Mouse (Mus musculus): ENCODE data around the gene Ly6g6e. TPM values are rescaled to one million over a fixed set of nuclear protein-coding genes. Genes with fewer than 3 reads are reported as not detected.
A peak's percentile ranks its signal among the peaks of the same experiment; 100 is the strongest.

Ly6g6e gene
- polyA plus RNA-seq, 1 experiment from 2014 or later, result 0.31 TPM

GRCm38 (mm10) chr17:35094475-35095365 lies 18.0 kb downstream of the Ly6g6e start:
- ATAC-seq (replicated peaks; ENCODE audit: insufficient number of reproducible peaks, insufficient read depth, low FRiP score, low read depth), result no peak
- Histone ChIP-seq H3K4me1 (replicated peaks) (peaks cover 11% of the 10 kb centered on the region), H3K9me3 (replicated peaks) (no peaks in the 10 kb centered on the region), H3K27ac (no peak overlapping the region), H3K9ac (no peak overlapping the region), H3K27me3 (no peaks in the 10 kb centered on the region), H3K4me3 (no peak overlapping the region), H3K4me2 (no peak overlapping the region), H3K36me3 (peaks cover 72% of the 10 kb centered on the region)
- WGBS, result 76% methylated on average over 15 of the region's 15 CpGs

- Histone ChIP-seq H3K27ac (no peak overlapping the region; the same call in 1 of the 2 replicates), H3K4me2 (no peak overlapping the region), H3K27me3 (no peaks in the 10 kb centered on the region), H3K4me1 (replicated peaks) (no peaks in the 10 kb centered on the region), H3K9ac (no peak overlapping the region), H3K9me3 (replicated peaks) (no peaks in the 10 kb centered on the region), H3K4me3 (no peak overlapping the region), H3K36me3 (peaks cover 85% of the 10 kb centered on the region)
- ATAC-seq (replicated peaks; ENCODE audit: insufficient number of reproducible peaks, insufficient read depth, low FRiP score, low read depth), result no peak
- 87% methylated on average over 12 of the region's 12 CpGs for WGBS
These were observed 19.9 kb downstream of the Ly6g6e start for GRCm38 (mm10) chr17:35096597-35096996.

- ATAC-seq (replicated peaks; ENCODE audit: insufficient number of reproducible peaks, insufficient read depth, low FRiP score, low read depth), result no peak
- Histone ChIP-seq H3K4me2 (no peak overlapping the region), H3K4me3 (no peak overlapping the region), H3K9ac (no peak overlapping the region), H3K4me1 (replicated peaks) (peaks cover 3% of the 10 kb centered on the region; the same call in 1 of the 2 replicates), H3K9me3 (replicated peaks) (no peaks in the 10 kb centered on the region), H3K36me3 (peaks cover 88% of the 10 kb centered on the region), H3K27me3 (no peaks in the 10 kb centered on the region), H3K27ac (no peak overlapping the region)
- 86% methylated on average over 12 of the region's 12 CpGs for WGBS
These were observed 20.5 kb downstream of the Ly6g6e start for GRCm38 (mm10) chr17:35097164-35097655.

- Histone ChIP-seq H3K4me3 (no peak overlapping the region), H3K9me3 (replicated peaks) (no peaks in the 10 kb centered on the region), H3K9ac (no peak overlapping the region), H3K27ac (no peak overlapping the region), H3K4me2 (no peak overlapping the region), H3K4me1 (replicated peaks) (peaks cover 13% of the 10 kb centered on the region), H3K27me3 (no peaks in the 10 kb centered on the region), H3K36me3 (peaks cover 65% of the 10 kb centered on the region)
- WGBS, result 59% methylated on average over 10 of the region's 10 CpGs
- no peak for ATAC-seq (replicated peaks; ENCODE audit: insufficient number of reproducible peaks, insufficient read depth, low FRiP score, low read depth)
These were observed 23.6 kb downstream of the Ly6g6e start for GRCm38 (mm10) chr17:35100196-35100765.

- H3K9me3 ChIP-seq (replicated peaks), result no peaks in the 10 kb centered on the region
- H3K9ac ChIP-seq, result no peak overlapping the region
- WGBS, result 79% methylated on average over 11 of the region's 11 CpGs
- H3K4me1 ChIP-seq (replicated peaks), result peaks cover 17% of the 10 kb centered on the region
- no peaks in the 10 kb centered on the region for H3K27me3 ChIP-seq
- no peak for ATAC-seq (replicated peaks; ENCODE audit: insufficient number of reproducible peaks, insufficient read depth, low FRiP score, low read depth)
- H3K4me3 ChIP-seq, result no peak overlapping the region
- H3K27ac ChIP-seq, result no peak overlapping the region
- peaks cover 61% of the 10 kb centered on the region for H3K36me3 ChIP-seq
- H3K4me2 ChIP-seq, result no peak overlapping the region
These were observed 24.5 kb downstream of the Ly6g6e start for GRCm38 (mm10) chr17:35101161-35101560.

- H3K9ac ChIP-seq, result no peak overlapping the region
- H3K36me3 ChIP-seq, result peaks cover 49% of the 10 kb centered on the region
- 58% methylated on average over 8 of the region's 8 CpGs for WGBS
- H3K4me1 ChIP-seq (replicated peaks), result peaks cover 19% of the 10 kb centered on the region
- H3K9me3 ChIP-seq (replicated peaks), result no peaks in the 10 kb centered on the region
- no peaks in the 10 kb centered on the region for H3K27me3 ChIP-seq
- ATAC-seq (replicated peaks; ENCODE audit: insufficient number of reproducible peaks, insufficient read depth, low FRiP score, low read depth), result peak; percentile 40; the same call in 1 of the 2 replicates
- H3K4me3 ChIP-seq, result no peak overlapping the region
- 0 out of 2 replicates have a peak overlapping the region, but pooled peaks have one; percentile 1 for H3K27ac ChIP-seq
- H3K4me2 ChIP-seq, result no peak overlapping the region
These were observed 25.6 kb downstream of the Ly6g6e start for GRCm38 (mm10) chr17:35102299-35102698.

GRCm38 (mm10) chr17:35103221-35103690 lies 26.6 kb downstream of the Ly6g6e start:
- no peaks in the 10 kb centered on the region for H3K27me3 ChIP-seq
- 41% methylated on average over 6 of the region's 6 CpGs for WGBS
- no peak overlapping the region for H3K4me2 ChIP-seq
- no peak; the same call in 1 of the 2 replicates for ATAC-seq (replicated peaks; ENCODE audit: insufficient number of reproducible peaks, insufficient read depth, low FRiP score, low read depth)
- H3K4me3 ChIP-seq, result no peak overlapping the region
- peaks cover 19% of the 10 kb centered on the region for H3K4me1 ChIP-seq (replicated peaks)
- H3K36me3 ChIP-seq, result peaks cover 40% of the 10 kb centered on the region
- no peak overlapping the region for H3K9ac ChIP-seq
- no peaks in the 10 kb centered on the region for H3K9me3 ChIP-seq (replicated peaks)
- no peak overlapping the region for H3K27ac ChIP-seq

- ATAC-seq (replicated peaks; ENCODE audit: insufficient number of reproducible peaks, insufficient read depth, low FRiP score, low read depth), result no peak
- 80% methylated on average over 7 of the region's 7 CpGs for WGBS
- Histone ChIP-seq H3K36me3 (peaks cover 31% of the 10 kb centered on the region), H3K9me3 (replicated peaks) (no peaks in the 10 kb centered on the region), H3K27me3 (no peaks in the 10 kb centered on the region), H3K9ac (no peak overlapping the region), H3K4me2 (no peak overlapping the region), H3K4me1 (replicated peaks) (peaks cover 19% of the 10 kb centered on the region), H3K27ac (no peak overlapping the region), H3K4me3 (no peak overlapping the region)
These were observed 27.4 kb downstream of the Ly6g6e start for GRCm38 (mm10) chr17:35104079-35104478.

GRCm38 (mm10) chr17:35104754-35105153 lies 28.1 kb downstream of the Ly6g6e start:
- Histone ChIP-seq H3K9ac (no peak overlapping the region), H3K27me3 (no peaks in the 10 kb centered on the region), H3K36me3 (peaks cover 27% of the 10 kb centered on the region), H3K4me3 (no peak overlapping the region), H3K4me1 (replicated peaks) (peaks cover 19% of the 10 kb centered on the region), H3K4me2 (no peak overlapping the region), H3K27ac (no peak overlapping the region), H3K9me3 (replicated peaks) (no peaks in the 10 kb centered on the region)
- 65% methylated on average over 6 of the region's 6 CpGs for WGBS
- ATAC-seq (replicated peaks; ENCODE audit: insufficient number of reproducible peaks, insufficient read depth, low FRiP score, low read depth), result no peak

GRCm38 (mm10) chr17:35105740-35106389 lies 29.2 kb downstream of the Ly6g6e start:
- H3K9me3 ChIP-seq (replicated peaks), result no peaks in the 10 kb centered on the region
- ATAC-seq (replicated peaks; ENCODE audit: insufficient number of reproducible peaks, insufficient read depth, low FRiP score, low read depth), result no peak
- 24% methylated on average over 13 of the region's 13 CpGs for WGBS
- H3K4me1 ChIP-seq (replicated peaks), result peaks cover 19% of the 10 kb centered on the region
- H3K36me3 ChIP-seq, result peaks cover 19% of the 10 kb centered on the region; the same call in 1 of the 2 replicates
- H3K27me3 ChIP-seq, result no peaks in the 10 kb centered on the region
- H3K4me2 ChIP-seq, result 0 out of 2 replicates have a peak overlapping the region, but pooled peaks have one; percentile 23
- peak overlapping the region; percentile 44; the same call in 1 of the 2 replicates for H3K9ac ChIP-seq
- H3K27ac ChIP-seq, result no peak overlapping the region
- no peak overlapping the region for H3K4me3 ChIP-seq

- peak overlapping the region; percentile 44; the same call in 1 of the 2 replicates for H3K9ac ChIP-seq
These were observed 29.8 kb downstream of the Ly6g6e start for GRCm38 (mm10) chr17:35106522-35106921.

More at GRCm38 (mm10) chr17:35106522-35106921, 29.8 kb downstream of the Ly6g6e start:
- no peak for ATAC-seq (replicated peaks; ENCODE audit: insufficient number of reproducible peaks, insufficient read depth, low FRiP score, low read depth)
- 63% methylated on average over 3 of the region's 3 CpGs for WGBS
- Histone ChIP-seq H3K4me3 (no peak overlapping the region), H3K27ac (no peak overlapping the region), H3K9me3 (replicated peaks) (no peaks in the 10 kb centered on the region), H3K27me3 (no peaks in the 10 kb centered on the region), H3K36me3 (peaks cover 13% of the 10 kb centered on the region; the same call in 1 of the 2 replicates), H3K4me1 (replicated peaks) (peaks cover 19% of the 10 kb centered on the region), H3K4me2 (no peak overlapping the region)
